Mouse (Mus musculus) CH12.LX (cell line): ENCODE results near the gene Pkd1l2. TPM values are rescaled to one million over a fixed set of nuclear protein-coding genes. Genes with fewer than 3 reads are reported as not detected.
A peak's percentile ranks its signal among the peaks of the same experiment; 100 is the strongest.

Source experiments
- DNase-seq: peaks from one replicate; pipeline ENCODE4 v3.0.0-alpha.2; 2013; ENCODE audit errors: extremely low read depth
- H3K27ac ChIP-seq: 2 replicates; pipeline ENCODE4 v1.5.1; 2012; ENCODE audit warnings: low read depth, mild to moderate bottlenecking, control low read depth, moderate library complexity; ENCODE audit not compliant: insufficient read depth
- H3K27me3 ChIP-seq: replicated peaks from 2 replicates; pipeline ENCODE3; 2012; ENCODE audit warnings: inconsistent platforms
- H3K36me3 ChIP-seq, 2 experiments: replicated peaks in 1 of 2; 2 replicates each; pipeline versions ENCODE3 to v1.6.1; 2012; ENCODE audit warnings: inconsistent platforms in 1 of 2, low read length in 1 of 2, mild to moderate bottlenecking in 1 of 2, mixed read lengths in 1 of 2, moderate library complexity in 1 of 2; ENCODE audit not compliant: control insufficient read depth in 1 of 2, insufficient read depth in 1 of 2
- H3K4me1 ChIP-seq, 2 experiments: 2 replicates each; pipeline ENCODE4 v1.6.1; 2012; ENCODE audit warnings: inconsistent platforms in 1 of 2, moderate library complexity in 1 of 2; ENCODE audit not compliant: insufficient read depth in 2 of 2, control insufficient read depth in 1 of 2
- H3K4me2 ChIP-seq: 2 replicates; pipeline ENCODE4 v1.6.1; 2012; ENCODE audit warnings: low read depth, mild to moderate bottlenecking, control low read depth; ENCODE audit not compliant: poor library complexity, insufficient read depth, severe bottlenecking
- H3K4me3 ChIP-seq, 3 experiments: fragments of 150-350 bp in 1 of 3; sonication (generic) in 1 of 3; replicated peaks in 1 of 3; 2 replicates each; pipeline versions ENCODE3 to v1.5.1; 2011 to 2012; ENCODE audit warnings: low read depth in 2 of 3, low read length in 2 of 3, mild to moderate bottlenecking in 2 of 3, moderate library complexity in 2 of 3, control low read depth in 1 of 3, improper control_type of control experiment in 1 of 3, inconsistent platforms in 1 of 3, mixed read lengths in 1 of 3; ENCODE audit not compliant: poor library complexity in 1 of 3
- H3K79me2 ChIP-seq: replicated peaks from 2 replicates; pipeline ENCODE4 v1.6.1; 2012; ENCODE audit warnings: mild to moderate bottlenecking, moderate library complexity; ENCODE audit not compliant: control insufficient read depth, poor library complexity, insufficient read depth, severe bottlenecking; ENCODE audit errors: extremely low read depth
- H3K9ac ChIP-seq: 2 replicates; pipeline ENCODE4 v1.6.1; 2012; ENCODE audit warnings: low read depth, mild to moderate bottlenecking, control low read depth, moderate library complexity; ENCODE audit not compliant: insufficient read depth
- H3K9me3 ChIP-seq: replicated peaks from 2 replicates; pipeline ENCODE3; 2012; ENCODE audit warnings: low read length, inconsistent platforms, mixed read lengths
- BHLHE40 ChIP-seq: IDR thresholded peaks from 2 replicates; pipeline ENCODE4 v1.6.1; 2011; ENCODE audit warnings: mild to moderate bottlenecking, low read depth, low read length, improper control_type of control experiment
- CHD1 ChIP-seq: IDR thresholded peaks from 2 replicates; pipeline ENCODE4 v1.6.1; 2012; ENCODE audit warnings: low read depth, low read length, improper control_type of control experiment, inconsistent platforms
- IRF4 ChIP-seq: IDR thresholded peaks from 2 replicates; pipeline ENCODE4 v1.6.1; 2014; ENCODE audit warnings: low read depth, mild to moderate bottlenecking, inconsistent platforms, low read length, improper control_type of control experiment
- JUN ChIP-seq: IDR thresholded peaks from 2 replicates; pipeline ENCODE4 v1.6.1; 2011; ENCODE audit warnings: low read depth, mild to moderate bottlenecking, low read length, improper control_type of control experiment, moderate library complexity; ENCODE audit not compliant: insufficient read depth
- NELFE ChIP-seq: IDR thresholded peaks from 2 replicates; pipeline ENCODE4 v1.6.1; 2011; ENCODE audit warnings: low read depth, low read length, improper control_type of control experiment
- PAX5 ChIP-seq: IDR thresholded peaks from 2 replicates; pipeline ENCODE4 v1.6.1; 2012; ENCODE audit warnings: low read length, inconsistent platforms, mixed read lengths
- POLR2A ChIP-seq: IDR thresholded peaks from 2 replicates; pipeline ENCODE4 v1.6.1; 2011; ENCODE audit warnings: low read depth, mild to moderate bottlenecking, improper control_type of control experiment, low read length
- POLR2AphosphoS2 ChIP-seq: IDR thresholded peaks from 2 replicates; pipeline ENCODE4 v1.6.1; 2011; ENCODE audit warnings: low read depth, low read length, improper control_type of control experiment
- RAD21 ChIP-seq: IDR thresholded peaks from 2 replicates; pipeline ENCODE4 v1.6.1; 2011; ENCODE audit warnings: low read depth, mild to moderate bottlenecking, low read length, improper control_type of control experiment, moderate library complexity
- RCOR1 ChIP-seq: conservative IDR thresholded peaks from 2 replicates; pipeline ENCODE4 v1.6.1; 2012; ENCODE audit warnings: low read depth, mild to moderate bottlenecking, inconsistent platforms, low read length, improper control_type of control experiment
- SMC3 ChIP-seq: IDR thresholded peaks from 2 replicates; pipeline ENCODE4 v1.6.1; 2011; ENCODE audit warnings: low read depth, low read length, improper control_type of control experiment
- TBP ChIP-seq: conservative IDR thresholded peaks from 2 replicates; pipeline ENCODE4 v1.6.1; 2011; ENCODE audit warnings: low read depth, low read length, improper control_type of control experiment
- UBTF ChIP-seq: IDR thresholded peaks from 2 replicates; pipeline ENCODE4 v1.6.1; 2012; ENCODE audit warnings: low read depth, mild to moderate bottlenecking, inconsistent platforms, low read length, improper control_type of control experiment, moderate library complexity
- USF1 ChIP-seq: IDR thresholded peaks from 2 replicates; pipeline ENCODE4 v1.6.1; 2014; ENCODE audit warnings: low read depth, mild to moderate bottlenecking, inconsistent platforms, low read length, improper control_type of control experiment
- USF2 ChIP-seq: conservative IDR thresholded peaks from 2 replicates; pipeline ENCODE4 v1.6.1; 2011; ENCODE audit warnings: low read depth, low read length, improper control_type of control experiment
- ZC3H11A ChIP-seq: IDR thresholded peaks from 2 replicates; pipeline ENCODE4 v1.6.1; 2012; ENCODE audit warnings: low read depth, mild to moderate bottlenecking, inconsistent platforms, low read length, improper control_type of control experiment
- ZMIZ1 ChIP-seq: IDR thresholded peaks from 2 replicates; pipeline ENCODE4 v1.6.1; 2012; ENCODE audit warnings: low read depth, mild to moderate bottlenecking, inconsistent platforms, low read length, improper control_type of control experiment
- dilution Hi-C: fragments of 300-500 bp; cut with MboI; formaldehyde crosslinking; loops from 2 replicates; pipeline ENCODE4 v1.14.3; 2020; ENCODE audit warnings: low sequenced_read_pairs; ENCODE audit not compliant: extremely low pct_unique_long_range_greater_than_20kb, extremely low pct_ligation_motif_present
- in situ Hi-C: fragments of 300-500 bp; cut with MboI; formaldehyde crosslinking; loops from 3 replicates; pipeline ENCODE4 v1.14.3; 2019; ENCODE audit warnings: low sequenced_read_pairs, low pct_ligation_motif_present, low pct_unique_long_range_greater_than_20kb, mixed read lengths
- polyA plus RNA-seq: library from polyadenylated mRNA; unstranded; fragments of >175 nt; gene quantifications from 2 replicates; pipeline ENCODE4 v1.2.1, GENCODE M21; 2012; ENCODE audit warnings: low read depth; ENCODE audit not compliant: insufficient read length
- total RNA-seq, 2 experiments: library from RNA; depleted of rRNA; stranded (reverse); fragments of 300-350 nt in 1 of 2; fragments of >200 nt in 1 of 2; gene quantifications; 2 replicates each; pipeline ENCODE4 v1.2.3; 2012 to 2014

Gene Pkd1l2
- total and polyA plus RNA-seq, 3 experiments, result 0.06 TPM; not detected in 2

DNA sequence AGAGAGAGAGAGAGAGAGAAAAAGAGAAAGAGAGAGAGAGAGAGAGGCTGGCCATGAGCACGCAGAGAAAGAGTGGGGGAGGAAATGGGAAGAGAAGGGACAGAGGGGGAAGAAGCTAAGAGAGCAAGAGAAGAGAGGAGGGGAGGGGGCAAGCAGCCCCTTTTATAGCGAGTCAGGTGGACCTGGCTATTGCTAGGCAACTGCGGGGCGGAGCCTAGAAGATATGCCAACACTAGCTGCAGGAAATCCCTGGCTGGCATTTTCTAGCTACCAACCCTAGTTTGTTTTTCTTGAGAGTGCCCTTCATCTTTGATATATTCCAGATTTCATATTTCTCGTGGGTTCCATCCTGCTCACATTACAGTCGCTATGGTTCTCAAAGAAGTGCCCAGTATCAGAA, 32.8 kb upstream of the Pkd1l2 start:
- TF ChIP-seq ZMIZ1 (no peak), JUN (no peak)
- Histone ChIP-seq H3K9ac (no peak overlapping the region), H3K9me3 (no peaks in the 10 kb centered on the region), H3K27ac (no peak overlapping the region), H3K79me2 (no peaks in the 10 kb centered on the region), H3K27me3 (no peaks in the 10 kb centered on the region), H3K4me3 (no peak overlapping the region), H3K36me3 (no peaks in the 10 kb centered on the region), H3K4me2 (peak overlapping the region; percentile 46; the same call in 1 of the 2 replicates), H3K4me1 (peaks cover 3 to 7% of the 10 kb centered on the region in 2 experiments; a peak in 1 of 4 replicates)
- dilution Hi-C loops, result no loop called here
- no peak for DNase-seq
- in situ Hi-C loops, result no loop called here

DNA sequence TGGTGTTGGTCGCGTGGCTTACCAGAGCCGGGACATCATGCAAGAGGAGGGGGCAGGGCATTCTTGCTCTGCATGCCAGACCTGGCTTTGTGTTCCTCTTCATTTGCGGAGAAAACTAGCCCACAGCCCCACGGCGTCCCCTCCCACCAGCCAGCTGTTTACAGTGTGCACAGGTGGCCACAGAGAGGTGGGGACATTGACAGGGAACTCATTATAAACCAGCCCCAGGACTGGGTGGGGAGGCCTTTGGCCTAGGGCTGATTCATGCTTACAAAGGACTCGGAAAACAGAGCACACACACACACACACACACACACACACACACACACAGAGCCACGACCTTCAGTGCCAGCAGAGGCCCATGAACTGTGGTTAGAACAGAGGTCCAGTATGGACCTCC, 30.0 kb upstream of the Pkd1l2 start:
- DNase-seq, result no peak
- Histone ChIP-seq H3K27me3 (no peaks in the 10 kb centered on the region), H3K9me3 (peaks cover 5% of the 10 kb centered on the region), H3K9ac (no peak overlapping the region), H3K4me3 (no peak overlapping the region), H3K4me2 (no peak overlapping the region), H3K79me2 (no peaks in the 10 kb centered on the region), H3K27ac (no peak overlapping the region), H3K36me3 (no peaks in the 10 kb centered on the region), H3K4me1 (peaks cover 3 to 7% of the 10 kb centered on the region in 2 experiments; a peak in 2 of 4 replicates)
- TF ChIP-seq CHD1 (no peak), BHLHE40 (no peak), IRF4 (no peak), SMC3 (no peak), TBP (no peak), PAX5 (no peak), ZC3H11A (no peak), POLR2AphosphoS2 (no peak), RAD21 (no peak), UBTF (no peak), USF2 (no peak), NELFE (no peak), POLR2A (no peak), RCOR1 (no peak)
- dilution Hi-C loops, result no loop called here
- in situ Hi-C loops, result loop anchor here (5.0 kb wide), 1 partner anchor 360 kb away; no protein-coding TSS in a partner anchor

DNA sequence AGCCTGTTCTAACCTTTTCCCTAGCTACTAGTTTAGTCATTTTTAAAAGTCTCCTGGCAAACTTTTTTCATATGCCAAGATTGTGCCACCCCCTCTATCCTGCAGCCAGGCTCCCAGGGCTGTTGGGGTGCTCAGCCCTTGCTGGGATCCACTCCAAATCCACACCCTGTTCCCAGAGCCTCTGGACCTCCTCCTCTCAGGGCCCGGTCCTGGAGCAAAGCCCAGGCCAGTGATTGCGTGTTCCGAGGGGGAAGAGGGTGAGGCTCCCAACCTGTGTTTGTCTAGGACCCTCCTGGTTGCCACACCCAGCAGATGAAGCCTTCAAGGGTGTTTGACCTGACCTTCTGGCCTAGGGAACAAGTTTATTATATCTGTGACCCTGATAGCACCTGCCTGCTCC, 29.4 kb upstream of the Pkd1l2 start:
- TF ChIP-seq POLR2A (no peak), USF1 (no peak)
- Histone ChIP-seq H3K36me3 (no peaks in the 10 kb centered on the region), H3K9ac (no peak overlapping the region), H3K4me3 (no peak overlapping the region), H3K27ac (no peak overlapping the region), H3K79me2 (no peaks in the 10 kb centered on the region), H3K4me1 (peaks cover 3 to 7% of the 10 kb centered on the region in 2 experiments; a peak in 2 of 4 replicates), H3K27me3 (no peaks in the 10 kb centered on the region), H3K9me3 (peaks cover 5% of the 10 kb centered on the region), H3K4me2 (no peak overlapping the region)
- DNase-seq, result no peak
- in situ Hi-C loops (loop anchor here (5.0 kb wide), 1 partner anchor 361 kb away; no protein-coding TSS in a partner anchor), dilution Hi-C loops (no loop called here)
